Mouse (Mus musculus) lung, adult 2 months (tissue): ENCODE measurements around the gene Cbln1.

Source experiments
- CTCF ChIP-seq: fragments of 200-500 bp; IDR thresholded peaks from 2 replicates; pipeline ENCODE4 v1.5.1; 2011; ENCODE audit warnings: mild to moderate bottlenecking, low read length, control low read depth; ENCODE audit not compliant: insufficient read depth
- POLR2A ChIP-seq: fragments of 200-500 bp; IDR thresholded peaks from 2 replicates; pipeline ENCODE4 v1.6.1; 2011; ENCODE audit warnings: low read depth, mild to moderate bottlenecking, control low read depth, low read length, borderline replicate concordance; ENCODE audit errors: extremely low read depth

DNA sequence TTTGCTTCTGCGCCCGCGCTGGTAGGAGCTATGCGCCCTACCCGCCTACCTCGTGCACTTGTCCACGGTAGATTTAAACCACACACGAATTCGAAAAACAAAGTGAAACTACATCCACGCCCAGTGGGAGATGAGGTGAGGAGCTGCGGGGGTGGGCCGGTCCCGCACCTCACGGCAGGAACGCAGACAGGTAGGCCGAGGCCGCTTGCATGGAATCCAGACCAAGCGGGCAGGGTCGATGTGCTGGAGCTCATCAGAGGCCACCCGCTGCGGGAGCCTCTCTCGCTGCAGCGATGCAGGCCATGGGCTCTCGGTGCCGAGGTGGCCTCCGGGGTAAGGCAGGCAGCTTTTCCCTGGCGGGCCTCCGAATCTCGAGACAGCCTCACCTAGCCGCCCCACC lies 905 bp upstream of the Cbln1 start:
- TF ChIP-seq CTCF (no peak), POLR2A (no peak)
